Mouse (Mus musculus) c-Kit-positive CD71-negative TER-119-negative erythroid progenitor cells, embryonic 14.5 days (primary cell): ENCODE measurements around the gene Afg1l.

Experiments
- DNase-seq: peaks from one replicate; pipeline ENCODE4 v3.0.0-alpha.2; 2013; ENCODE audit warnings: low read depth

The Afg1l gene

DNA sequence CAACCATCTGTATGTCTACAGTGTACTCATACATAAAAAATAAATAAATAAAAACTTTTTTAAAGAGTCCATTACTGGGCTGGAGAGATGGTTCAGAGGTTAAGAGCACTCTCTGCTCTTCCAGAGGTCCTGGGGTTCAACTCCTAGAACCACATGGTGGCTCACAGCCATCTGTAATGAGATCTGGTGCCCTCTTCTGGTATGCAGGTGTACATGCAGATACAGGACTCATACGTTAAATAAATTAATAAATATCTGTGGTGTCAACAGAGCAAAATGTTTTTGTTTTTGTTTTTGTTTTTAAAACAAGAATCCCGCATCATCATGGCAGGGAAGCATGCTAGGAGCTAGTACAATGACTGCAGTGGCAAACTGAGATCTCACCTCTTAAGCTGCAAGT is 181.3 kb downstream of the Afg1l start:
- no peak for DNase-seq

DNA sequence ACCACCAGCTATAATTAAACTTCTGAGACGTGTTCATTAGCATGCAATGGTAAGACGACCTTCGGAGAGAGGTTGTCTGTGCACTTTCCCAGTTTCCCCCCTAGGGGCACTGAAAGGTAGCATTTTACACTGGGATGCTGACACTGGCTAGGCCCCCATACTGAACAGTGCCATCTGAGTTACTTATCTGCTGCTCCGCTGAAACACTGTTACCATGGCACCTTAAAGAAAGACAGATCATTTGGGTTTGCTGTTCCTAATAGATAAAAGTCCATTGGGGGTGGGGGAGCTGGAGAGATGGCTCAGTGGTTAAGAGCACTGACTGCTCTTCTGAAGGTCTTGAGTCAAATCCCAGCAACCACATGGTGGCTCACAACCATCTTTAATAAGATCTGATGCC is 181.8 kb downstream of the Afg1l start:
- no peak for DNase-seq

DNA sequence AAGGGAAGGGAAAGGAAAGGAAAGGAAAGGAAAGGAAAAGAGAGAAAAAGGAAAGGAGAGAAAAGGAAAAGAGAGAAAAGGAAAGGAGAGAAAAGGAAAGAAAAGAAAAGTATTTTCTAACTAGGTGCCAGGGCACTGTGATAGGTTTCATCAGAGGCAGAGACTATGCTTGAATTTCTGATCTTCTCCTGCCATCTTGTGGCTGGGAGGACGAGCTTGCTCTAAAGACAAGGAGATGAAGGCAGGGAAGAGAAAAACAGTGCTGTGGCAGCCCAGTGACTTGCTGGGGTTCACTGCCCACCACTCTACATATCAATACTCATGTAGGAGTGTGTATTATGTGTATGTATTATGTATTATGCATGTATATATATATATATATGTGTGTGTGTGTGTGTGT is 183.3 kb downstream of the Afg1l start:
- DNase-seq: no peak

DNA sequence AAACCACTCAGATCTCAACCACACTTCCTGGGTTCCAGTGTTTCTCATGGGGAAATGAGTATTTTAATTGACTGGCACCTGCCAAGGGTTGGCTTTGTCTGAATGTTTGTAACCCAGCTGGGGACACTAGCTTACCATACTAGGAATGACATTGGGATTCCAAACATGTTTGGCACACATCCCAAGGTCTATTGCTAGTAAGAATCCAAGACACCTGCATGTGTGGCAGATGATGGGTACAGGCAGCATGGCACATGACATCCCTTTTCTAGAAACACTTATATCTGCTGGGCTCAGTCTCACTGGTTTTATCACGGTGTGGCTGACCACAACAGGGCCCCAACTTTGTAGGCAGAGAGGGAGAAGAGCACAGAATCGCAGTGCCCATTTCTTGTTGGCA is 184.0 kb downstream of the Afg1l start:
- DNase-seq: no peak

DNA sequence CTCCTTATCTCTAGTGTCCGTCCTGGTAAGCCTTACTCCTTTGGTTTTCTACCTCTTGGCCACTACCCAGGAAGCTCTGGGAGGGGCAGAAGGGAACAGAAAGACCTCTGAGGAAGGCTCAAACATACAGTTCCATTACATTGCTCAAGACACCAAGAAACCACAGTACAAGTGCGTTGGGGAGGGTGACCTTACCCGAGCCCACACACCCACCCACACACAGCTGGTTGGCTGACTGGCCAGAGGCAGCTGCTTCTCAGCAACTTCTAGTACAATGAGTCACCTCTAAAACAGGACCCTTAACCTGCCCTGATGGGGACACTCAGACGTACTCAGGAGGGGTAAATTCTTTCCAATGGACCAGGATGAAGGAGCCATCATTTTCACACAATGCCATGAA is 184.5 kb downstream of the Afg1l start:
- DNase-seq: no peak

DNA sequence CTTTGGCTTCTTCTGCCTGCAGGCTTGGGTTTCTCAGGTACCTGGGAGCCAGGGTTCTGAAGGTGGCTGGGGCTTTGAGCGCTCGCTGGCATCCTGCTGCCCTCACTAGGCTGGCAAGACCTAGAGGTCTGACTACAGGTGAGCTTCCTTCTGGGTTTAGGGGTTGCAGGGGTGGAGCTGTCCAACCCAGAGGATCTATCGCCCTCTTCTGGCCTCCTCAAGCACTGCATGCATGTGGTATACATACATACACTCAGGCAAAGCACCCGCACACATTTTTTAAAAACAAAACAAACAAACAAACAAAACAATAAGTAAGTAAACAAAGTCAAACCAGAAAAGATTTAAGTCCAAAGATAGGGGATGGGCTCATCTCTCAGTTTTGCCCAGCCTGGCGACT is 187.0 kb downstream of the Afg1l start:
- no peak for DNase-seq

DNA sequence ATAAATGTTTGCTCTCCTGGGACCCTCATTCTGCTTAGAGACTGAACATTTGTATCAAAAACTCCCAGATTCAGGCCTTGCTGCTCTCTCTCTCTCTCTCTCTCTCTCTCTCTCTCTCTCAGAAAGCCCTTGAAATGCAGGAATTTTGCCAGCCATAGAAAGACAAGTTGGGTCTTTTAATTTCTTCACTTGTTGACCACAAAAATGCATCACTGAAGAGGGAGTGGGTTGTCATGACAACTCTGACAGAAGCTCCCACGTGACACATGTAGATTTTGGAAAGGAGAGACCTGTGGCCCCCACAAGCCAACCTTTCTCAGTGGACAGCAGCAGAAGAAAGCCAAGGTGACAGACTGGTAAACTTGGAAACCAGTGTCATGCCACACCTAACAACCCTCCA is 190.7 kb downstream of the Afg1l start:
- no peak for DNase-seq

DNA sequence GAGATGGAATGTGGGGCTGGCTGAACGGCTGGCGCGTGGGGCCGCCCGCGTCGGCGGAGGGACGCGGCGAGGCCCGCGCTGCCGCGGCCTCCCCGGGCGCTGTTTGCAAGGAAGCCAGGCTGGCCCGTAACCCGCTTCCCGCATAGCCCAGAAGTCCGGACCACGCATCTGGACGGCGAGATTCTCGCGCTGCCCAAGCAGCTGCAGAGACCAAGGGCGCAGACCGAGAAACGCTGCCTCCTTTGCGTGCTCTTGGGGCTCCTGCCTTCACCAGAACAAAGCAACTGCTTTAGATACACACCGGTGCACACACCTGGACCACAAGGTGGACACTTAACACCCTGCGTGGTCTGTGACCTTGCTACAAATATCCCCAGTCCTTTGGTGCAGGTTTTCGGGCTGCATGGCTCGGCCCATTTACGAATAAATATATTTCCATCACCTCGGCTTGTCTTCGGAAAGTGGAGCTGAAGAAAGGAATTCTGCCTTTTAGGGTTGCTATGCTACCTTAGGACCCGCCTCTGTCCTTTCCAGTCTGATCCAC is 200.0 kb downstream of the Afg1l start:
- no peak for DNase-seq

DNA sequence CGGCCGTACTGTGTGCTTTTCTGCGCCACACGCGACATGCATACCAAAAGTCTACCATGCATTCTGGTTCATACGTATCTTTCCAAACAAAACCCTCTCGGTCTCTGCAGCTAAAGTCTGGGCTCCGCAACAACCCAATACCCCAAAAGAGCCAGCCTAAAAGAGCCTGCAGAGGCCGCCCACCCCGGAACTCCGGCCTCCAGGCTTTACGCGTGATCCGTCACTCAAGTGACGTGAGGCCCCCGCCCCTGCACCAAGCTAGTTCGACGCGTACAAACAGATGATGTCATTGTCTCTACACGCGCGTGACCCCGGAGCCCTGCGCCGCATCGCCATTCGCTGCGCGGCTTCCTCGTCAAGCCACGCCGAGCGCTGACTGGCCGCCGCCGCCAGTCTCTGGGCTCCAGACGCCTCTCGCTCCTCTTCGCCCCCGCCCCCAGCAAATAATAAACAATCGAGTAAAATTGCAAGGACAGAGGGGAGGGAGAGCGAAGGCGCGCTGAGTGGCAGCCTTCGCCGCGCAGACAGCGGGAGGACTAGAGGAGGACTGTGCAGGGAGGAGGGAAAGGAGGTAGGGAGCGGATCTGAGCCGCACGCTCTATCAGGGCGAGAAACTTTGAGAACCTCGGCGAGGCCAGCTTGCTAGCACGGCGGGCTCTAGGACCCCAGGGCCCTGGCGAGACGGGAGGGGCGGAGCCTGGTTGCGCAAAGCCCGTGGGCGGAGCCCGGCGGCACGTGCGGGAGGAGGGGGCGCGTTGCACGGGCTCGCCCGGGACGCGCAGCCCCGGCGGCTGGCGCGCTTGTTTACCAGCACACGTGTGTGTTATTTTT is 200.7 kb downstream of the Afg1l start:
- DNase-seq: peak; percentile 98

DNA sequence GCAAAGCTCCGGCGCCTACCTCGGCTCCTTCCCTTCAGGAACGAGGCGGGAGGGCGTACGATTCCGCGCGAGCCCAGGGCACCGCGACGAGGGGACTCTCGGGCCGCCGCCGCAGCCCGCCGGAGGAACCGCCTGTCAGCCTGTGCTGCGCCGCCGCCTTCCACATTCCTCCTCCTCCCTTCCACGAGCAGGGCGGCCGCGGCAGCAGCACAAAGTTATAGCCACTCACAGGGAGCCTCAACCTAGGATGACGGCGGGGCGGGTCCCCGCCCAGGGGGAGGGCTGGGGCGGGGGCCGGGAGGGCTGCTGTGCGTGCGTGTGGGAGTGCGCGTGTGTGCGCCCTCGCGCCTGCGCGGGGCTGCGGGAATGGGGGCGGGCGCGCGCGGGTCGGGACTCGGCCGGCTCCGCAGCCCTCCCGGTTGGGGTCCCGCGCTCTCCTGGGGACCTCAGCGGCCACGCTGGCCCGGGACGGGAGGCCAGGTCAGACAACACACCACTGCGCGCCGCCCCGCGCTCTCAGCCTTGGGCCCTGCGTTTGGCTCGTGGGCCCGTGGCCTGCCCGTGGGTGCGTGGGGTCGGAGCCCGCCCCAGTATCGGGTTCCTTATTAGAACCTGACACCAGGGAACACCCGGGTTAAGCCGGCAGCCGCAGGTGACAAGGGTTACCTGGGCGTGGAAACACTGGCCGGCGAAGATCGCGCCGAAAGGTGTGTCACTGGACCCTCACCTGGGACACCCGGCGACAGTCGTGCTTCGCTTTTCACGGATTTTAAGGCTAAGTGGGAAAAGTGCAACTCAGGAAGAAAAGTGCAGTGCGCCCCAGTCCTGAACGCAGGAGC is 201.6 kb downstream of the Afg1l start, which contains the start of gene Foxo3:
Gene Foxo3 (minus strand): TSS at position 249 of the 839 bp plus-strand sequence.
- no peak for DNase-seq

DNA sequence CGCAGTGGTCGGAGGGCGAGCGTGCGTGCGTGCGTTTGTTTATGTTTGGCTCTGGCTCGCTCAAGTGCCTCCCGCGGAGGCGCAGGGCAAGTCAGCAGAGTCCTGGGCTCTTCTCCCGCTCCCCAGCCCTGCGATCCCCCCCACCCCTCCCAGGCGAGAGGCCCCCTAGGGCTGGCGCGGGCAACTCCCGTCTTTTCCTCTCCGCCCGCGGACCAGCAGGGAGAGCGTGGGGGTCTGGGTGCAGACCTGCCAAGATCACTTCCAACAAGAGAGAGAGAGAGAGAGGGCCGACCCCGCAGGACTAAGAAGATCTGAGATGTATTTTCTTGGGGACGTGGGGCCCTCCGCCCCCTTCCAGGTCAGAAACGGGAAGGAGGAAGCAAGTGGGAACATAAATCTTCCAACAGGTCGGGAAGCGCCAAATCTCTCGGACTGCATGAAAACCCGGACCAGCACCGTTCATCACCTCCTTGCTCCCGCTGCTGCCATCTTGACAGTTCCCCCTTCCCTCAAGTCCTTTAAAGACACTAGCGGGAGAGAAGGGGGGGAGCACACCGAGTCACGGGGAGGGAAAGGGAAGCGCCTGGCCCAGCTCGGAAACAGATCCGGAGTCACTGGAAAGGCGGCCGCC is 202.4 kb downstream of the Afg1l start:
- DNase-seq: no peak

DNA sequence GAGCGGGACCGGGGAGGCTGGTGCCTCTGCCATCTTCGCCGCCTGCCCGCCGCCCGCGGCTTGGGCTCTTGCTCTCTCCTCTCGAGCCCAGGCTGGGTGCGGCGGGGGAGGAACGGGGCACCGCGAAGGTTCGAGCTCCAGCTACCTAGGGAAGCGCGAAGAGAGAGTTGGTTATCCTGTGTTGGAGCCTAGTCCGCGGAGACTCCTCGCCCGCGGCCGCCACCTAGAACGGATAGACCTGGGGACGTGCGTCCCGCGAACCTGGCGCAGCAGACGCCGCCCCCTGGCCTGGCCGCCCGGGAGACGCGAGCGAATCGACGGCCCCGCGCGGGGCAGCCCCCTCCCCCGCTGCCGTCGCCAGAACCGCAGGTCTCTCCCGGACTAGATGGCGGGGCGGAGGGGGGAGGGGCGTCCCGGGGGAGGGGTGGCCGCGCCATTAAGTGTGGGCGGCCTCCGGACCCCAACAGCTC is 202.9 kb downstream of the Afg1l start:
- no peak for DNase-seq

DNA sequence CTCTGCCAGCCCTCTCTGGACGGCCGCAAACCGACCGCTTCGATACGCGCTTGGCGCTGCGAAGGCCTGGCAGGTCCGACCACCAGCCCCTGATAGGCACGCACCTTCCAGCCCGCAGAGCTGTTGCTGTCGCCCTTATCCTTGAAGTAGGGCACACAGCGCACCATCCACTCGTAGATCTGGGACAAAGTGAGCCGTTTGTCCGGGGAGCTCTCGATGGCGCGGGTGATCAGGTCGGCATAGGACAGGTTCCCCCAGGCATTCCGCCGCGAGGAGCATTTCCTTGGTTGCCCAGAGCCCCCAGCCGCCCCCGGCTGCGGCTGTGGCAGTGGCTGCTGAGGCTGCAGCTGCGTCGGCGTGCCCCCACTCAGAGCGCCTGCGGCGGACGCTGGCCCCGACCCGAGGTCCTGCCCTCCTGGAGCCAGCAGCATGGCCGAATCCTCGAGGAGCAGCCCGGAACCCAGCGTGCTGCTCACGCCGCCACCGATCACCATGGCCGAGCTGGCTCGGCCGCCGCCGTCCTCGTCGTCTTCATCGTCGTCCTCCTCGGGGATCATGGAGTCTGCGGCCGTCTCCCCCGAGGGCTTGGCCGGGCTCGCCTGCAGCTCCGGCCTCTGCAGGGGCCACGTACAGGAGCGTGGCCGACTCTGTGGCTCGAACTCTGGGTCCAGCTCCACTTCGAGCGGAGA is 203.5 kb downstream of the Afg1l start:
- DNase-seq: no peak

DNA sequence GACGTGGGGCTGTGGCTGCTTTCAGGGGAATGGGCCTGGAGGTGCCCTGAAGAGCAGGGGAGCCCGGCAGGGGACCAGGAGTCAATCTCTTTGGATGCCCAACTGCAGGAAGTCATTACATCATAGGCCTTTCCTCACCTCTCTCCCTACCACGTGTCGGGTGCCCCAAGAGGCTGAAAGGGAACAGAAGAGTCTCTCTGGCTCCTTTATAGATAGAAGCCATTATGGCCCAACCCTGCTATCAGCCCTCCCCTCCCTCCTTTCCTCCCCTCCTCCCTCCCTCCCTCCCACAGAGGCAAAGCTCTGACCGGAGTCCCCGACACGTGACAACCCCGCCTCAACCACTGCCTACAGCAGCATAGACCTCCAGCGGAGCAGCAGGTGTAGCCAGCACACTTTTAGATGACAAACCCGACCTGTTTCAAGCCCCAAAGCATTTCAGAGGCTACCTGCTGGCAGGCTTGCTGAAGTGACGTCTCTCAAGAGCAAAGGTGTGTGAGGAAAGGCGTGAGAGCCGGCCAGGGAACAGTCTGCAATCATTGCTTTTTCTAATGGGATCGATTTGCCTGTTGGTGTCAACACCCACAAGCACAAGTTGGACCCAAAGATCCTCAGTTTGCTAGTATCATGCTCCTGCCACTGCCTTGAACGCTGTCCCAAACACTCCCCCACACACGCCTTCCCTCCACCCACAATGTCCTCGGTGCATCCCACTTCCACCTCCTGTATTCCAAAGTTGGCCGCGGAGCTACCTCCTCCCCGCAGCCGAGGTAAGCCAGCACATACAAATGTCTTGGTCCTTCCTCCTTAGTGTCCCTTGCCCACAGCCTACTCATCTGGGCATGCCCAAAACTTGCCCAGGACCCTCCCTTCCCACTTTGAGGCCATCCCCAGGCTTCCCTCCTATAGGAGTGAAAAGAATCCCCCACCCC is 204.3 kb downstream of the Afg1l start:
- DNase-seq: no peak

DNA sequence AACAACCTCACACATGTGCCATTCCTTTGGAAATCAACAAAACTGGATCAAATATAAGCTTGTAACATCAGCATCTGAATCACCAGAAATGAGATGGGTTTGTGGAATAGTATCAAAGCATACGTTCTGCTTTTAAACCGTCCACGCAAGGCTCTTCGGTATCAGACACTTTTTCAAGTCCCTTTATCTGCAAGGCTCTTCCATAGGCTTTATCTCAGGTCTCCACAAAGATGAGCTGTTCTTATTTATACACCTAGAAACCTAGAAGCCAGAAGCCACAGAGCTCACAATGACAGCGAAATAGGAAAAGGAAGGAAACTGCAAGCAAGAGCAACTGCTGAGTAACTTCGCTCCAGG is 205.0 kb downstream of the Afg1l start:
- DNase-seq: no peak

DNA sequence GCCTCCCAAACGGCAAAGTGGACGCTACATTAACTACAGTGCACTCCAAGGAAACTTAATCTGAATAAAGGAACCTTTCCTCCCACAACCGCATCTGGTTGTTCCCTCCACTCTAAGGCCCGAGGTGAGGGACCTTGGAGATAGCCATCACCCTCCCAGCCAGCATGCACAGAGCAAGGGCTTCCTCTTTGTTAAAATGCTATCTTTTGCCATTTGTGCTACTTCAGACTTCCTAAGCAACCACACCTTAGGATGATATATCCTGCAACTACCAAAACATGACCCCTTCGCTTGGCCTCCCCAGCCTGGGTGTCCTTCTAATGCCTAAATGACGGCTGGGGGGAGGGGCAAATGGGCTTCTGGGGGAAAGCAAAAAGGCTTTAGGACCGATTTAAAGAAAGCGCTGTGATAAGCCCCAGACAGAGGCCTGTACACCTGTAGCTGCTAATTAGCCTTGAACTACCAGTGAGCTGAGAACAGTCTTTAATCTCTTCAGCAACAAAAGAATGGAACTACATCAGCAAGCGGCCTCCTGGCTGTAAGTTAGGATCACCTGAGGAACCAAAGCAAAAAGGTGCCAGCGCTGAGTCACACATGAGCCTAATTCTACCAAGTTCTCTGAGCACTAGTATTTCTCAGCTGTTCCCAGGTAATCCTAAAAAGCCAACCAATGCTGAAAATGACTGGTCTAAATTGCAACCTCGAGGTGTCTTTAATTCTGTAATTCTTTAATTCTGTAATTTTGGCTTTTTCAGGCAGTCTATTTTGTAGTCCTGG is 206.7 kb downstream of the Afg1l start:
- no peak for DNase-seq

DNA sequence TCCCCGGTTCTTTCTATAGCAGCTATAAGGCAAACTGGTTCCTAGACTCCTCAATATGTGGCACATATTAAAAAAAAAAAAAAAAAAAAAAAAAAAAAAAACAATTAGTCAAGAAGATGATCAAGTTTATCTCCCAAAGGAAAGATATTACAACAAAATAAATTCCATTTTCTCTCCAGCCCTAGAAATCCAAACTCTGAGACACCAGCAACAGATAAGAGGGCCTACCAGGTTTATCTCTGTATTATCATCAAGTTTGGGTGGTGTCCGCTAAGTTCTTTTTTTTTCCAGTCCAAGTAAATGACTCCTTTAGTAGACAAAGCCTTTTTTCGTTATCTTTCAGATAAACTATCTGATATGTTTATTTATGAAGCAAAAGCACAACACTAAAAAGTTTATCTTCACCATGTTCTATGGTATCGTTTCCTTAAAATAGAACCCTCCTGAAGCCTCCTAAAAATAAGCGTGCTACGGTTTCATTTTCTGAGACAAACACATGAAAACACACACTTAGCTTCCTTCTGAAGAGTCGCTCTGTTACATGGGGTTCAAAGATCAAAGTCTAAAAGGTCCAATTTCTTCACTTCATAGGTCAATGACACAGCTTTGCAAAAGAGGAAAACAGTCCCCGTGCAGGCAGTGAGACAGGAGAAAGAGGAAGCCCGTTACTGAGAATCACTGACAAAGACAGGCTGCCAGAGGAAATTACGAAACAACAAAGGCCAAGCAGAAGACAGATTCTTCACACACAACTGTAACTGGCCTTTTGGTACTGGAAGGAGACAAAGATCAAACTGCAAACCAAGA is 207.9 kb downstream of the Afg1l start:
- no peak for DNase-seq

DNA sequence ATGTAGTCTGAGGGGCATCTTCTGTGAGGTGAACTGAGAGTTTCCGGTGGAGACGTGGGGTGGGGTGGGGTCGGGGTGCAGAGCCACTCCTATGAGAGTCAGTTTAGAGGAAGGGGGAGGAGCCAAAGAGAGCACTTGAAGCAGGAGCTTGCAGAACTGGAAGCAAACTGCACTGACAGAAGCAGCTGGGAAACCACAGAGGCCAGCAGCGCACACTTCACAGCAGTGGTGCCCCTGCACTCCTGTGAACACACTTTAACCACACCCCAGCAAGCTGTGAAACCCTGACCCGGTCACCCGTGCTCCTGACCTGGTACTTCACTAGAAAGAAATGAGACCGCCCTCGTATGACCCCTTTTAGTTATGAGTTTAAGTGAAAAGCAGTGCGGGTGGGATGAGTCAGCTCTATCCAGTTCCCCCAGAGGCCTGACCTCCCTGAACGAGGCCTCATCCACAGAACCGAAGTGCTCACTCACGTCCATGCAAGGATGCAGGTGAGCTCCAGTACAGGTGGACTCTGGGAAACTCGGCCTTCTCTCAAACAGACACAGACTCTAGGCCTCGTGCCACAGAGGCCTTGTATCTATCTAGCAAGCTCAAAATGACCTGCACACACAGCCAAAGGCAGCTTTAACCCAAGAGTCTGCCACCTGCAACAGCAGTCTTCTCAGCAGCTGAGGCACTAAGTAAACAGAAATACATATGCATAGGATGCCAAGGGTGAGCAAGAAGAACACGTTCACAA is 208.9 kb downstream of the Afg1l start:
- DNase-seq: no peak
